Mouse (Mus musculus) neural tube, embryonic 12.5 days (tissue): ENCODE data around the gene Rab28. TPM values are rescaled to one million over a fixed set of nuclear protein-coding genes. Genes with fewer than 3 reads are reported as not detected.
"Not testable (repeated sequence)": the region's sequence is repeated elsewhere in the genome, so short reads cannot be mapped to it uniquely, and the experiment has no call there.

ENCODE experiments used
- ATAC-seq: fragments of 200-750 bp; cut with Nextera tagmentation; 2 replicates; pipeline ENCODE4 v1.8.0; 2017; ENCODE audit warnings: low read depth, mild to moderate bottlenecking, moderate TSS enrichment, moderate library complexity; ENCODE audit not compliant: low FRiP score
- H3K27ac ChIP-seq: fragments of 300-500 bp; sonication (generic); 2 replicates; pipeline ENCODE4 v1.5.1; 2016
- H3K27me3 ChIP-seq: fragments of 300-500 bp; sonication (generic); replicated peaks from 2 replicates; pipeline ENCODE4 v1.6.1; 2016; ENCODE audit warnings: mild to moderate bottlenecking
- H3K36me3 ChIP-seq: fragments of 300-500 bp; sonication (generic); 2 replicates; pipeline ENCODE4 v1.6.1; 2016; ENCODE audit warnings: mild to moderate bottlenecking
- H3K4me1 ChIP-seq: fragments of 300-500 bp; sonication (generic); 2 replicates; pipeline ENCODE4 v1.6.1; 2016
- H3K4me2 ChIP-seq: fragments of 300-500 bp; sonication (generic); replicated peaks from 2 replicates; pipeline ENCODE4 v1.6.1; 2016; ENCODE audit warnings: mild to moderate bottlenecking
- H3K4me3 ChIP-seq: fragments of 300-500 bp; sonication (generic); 2 replicates; pipeline ENCODE4 v1.5.1; 2016
- H3K9ac ChIP-seq: fragments of 300-500 bp; sonication (generic); 2 replicates; pipeline ENCODE4 v1.6.1; 2016; ENCODE audit warnings: mild to moderate bottlenecking
- H3K9me3 ChIP-seq: fragments of 300-500 bp; sonication (generic); 2 replicates; pipeline ENCODE4 v1.6.1; 2016; ENCODE audit warnings: mild to moderate bottlenecking
- WGBS: fragments of 180-500 bp; shearing (Covaris S2); methylation state at CpG from one replicate; pipeline ENCODE4 v1.1.7; 2016; 5-methylcytosine and 5-hydroxymethylcytosine counted together
- polyA plus RNA-seq: library from polyadenylated mRNA; unstranded; fragments of >200 nt; fragmentation: Nextera tagmentation; extraction: Ambion mirVana; gene quantifications from 2 replicates; pipeline ENCODE4 v1.2.1, GENCODE M21; 2016

Rab28 gene
- polyA plus RNA-seq, 1 experiment from 2014 or later = 82.3 TPM

GRCm38 (mm10) chr5:41725573-41725972 is 17.6 kb upstream of the Rab28 start:
- no peaks in the 10 kb centered on the region for H3K9me3 ChIP-seq
- ATAC-seq = no peak
- H3K4me1 ChIP-seq = no peaks in the 10 kb centered on the region
- no peak overlapping the region for H3K4me2 ChIP-seq
- H3K9ac ChIP-seq = no peak overlapping the region
- H3K27ac ChIP-seq = no peak overlapping the region
- no peaks in the 10 kb centered on the region for H3K27me3 ChIP-seq
- 84% methylated on average over 6 of the region's 6 CpGs for WGBS
- H3K4me3 ChIP-seq = no peak overlapping the region
- no peaks in the 10 kb centered on the region for H3K36me3 ChIP-seq

GRCm38 (mm10) chr5:41707115-41708015 is 592 bp downstream of the Rab28 start:
- under 1% methylated on average over 61 of the region's 63 CpGs for WGBS
- 0 out of 2 replicates have a peak, but pooled peaks cover 4% of the 10 kb centered on the region for H3K4me1 ChIP-seq
- no peaks in the 10 kb centered on the region for H3K27me3 ChIP-seq
- no peaks in the 10 kb centered on the region for H3K9me3 ChIP-seq
- peak overlapping the region; percentile 74 for H3K27ac ChIP-seq
- H3K4me2 ChIP-seq = peak overlapping the region; percentile 97
- peak overlapping the region; percentile 93 for H3K9ac ChIP-seq
- H3K36me3 ChIP-seq = no peaks in the 10 kb centered on the region
- peak; percentile 91 for ATAC-seq
- peak overlapping the region; percentile 90 for H3K4me3 ChIP-seq

- peak overlapping the region; percentile 97 for H3K4me2 ChIP-seq
- no peak overlapping the region for H3K27ac ChIP-seq
- H3K36me3 ChIP-seq = no peaks in the 10 kb centered on the region
- peak overlapping the region; percentile 93 for H3K9ac ChIP-seq
- WGBS = 6% methylated on average over 9 of the region's 9 CpGs
- H3K9me3 ChIP-seq = no peaks in the 10 kb centered on the region
- ATAC-seq = no peak
- H3K27me3 ChIP-seq = no peaks in the 10 kb centered on the region
- H3K4me3 ChIP-seq = peak overlapping the region; percentile 90
- 0 out of 2 replicates have a peak, but pooled peaks cover 4% of the 10 kb centered on the region for H3K4me1 ChIP-seq
These were observed 1.2 kb downstream of the Rab28 start for GRCm38 (mm10) chr5:41706777-41707114.

GRCm38 (mm10) chr5:41701085-41701484 is 6.9 kb downstream of the Rab28 start:
- H3K27ac ChIP-seq, H3K9ac ChIP-seq, H3K36me3 ChIP-seq, H3K9me3 ChIP-seq, H3K4me3 ChIP-seq, ATAC-seq, H3K4me1 ChIP-seq, H3K4me2 ChIP-seq, H3K27me3 ChIP-seq: not testable (repeated sequence)
- WGBS = 87% methylated on average over 4 of the region's 4 CpGs

- Histone ChIP-seq H3K27ac (no peak overlapping the region), H3K4me1 (no peaks in the 10 kb centered on the region), H3K36me3 (no peaks in the 10 kb centered on the region), H3K9me3 (no peaks in the 10 kb centered on the region), H3K4me2 (no peak overlapping the region), H3K9ac (no peak overlapping the region), H3K27me3 (no peaks in the 10 kb centered on the region), H3K4me3 (no peak overlapping the region)
- ATAC-seq = no peak
These were observed 10.0 kb downstream of the Rab28 start for GRCm38 (mm10) chr5:41697958-41698357.

GRCm38 (mm10) chr5:41685016-41685415 is 22.9 kb downstream of the Rab28 start:
- Histone ChIP-seq H3K4me2 (no peak overlapping the region), H3K4me3 (no peak overlapping the region), H3K9me3 (no peaks in the 10 kb centered on the region), H3K36me3 (no peaks in the 10 kb centered on the region; the same call in 1 of the 2 replicates), H3K27me3 (no peaks in the 10 kb centered on the region), H3K27ac (no peak overlapping the region), H3K9ac (no peak overlapping the region), H3K4me1 (no peaks in the 10 kb centered on the region)
- ATAC-seq = no peak

GRCm38 (mm10) chr5:41683976-41684375 is 24.0 kb downstream of the Rab28 start:
- H3K4me1 ChIP-seq = no peaks in the 10 kb centered on the region
- no peaks in the 10 kb centered on the region for H3K9me3 ChIP-seq
- WGBS = 97% methylated on average over 2 of the region's 2 CpGs
- no peak overlapping the region for H3K27ac ChIP-seq
- ATAC-seq = no peak
- no peak overlapping the region for H3K4me3 ChIP-seq
- no peak overlapping the region for H3K4me2 ChIP-seq
- no peak overlapping the region for H3K9ac ChIP-seq
- H3K27me3 ChIP-seq = no peaks in the 10 kb centered on the region
- H3K36me3 ChIP-seq = no peaks in the 10 kb centered on the region; the same call in 1 of the 2 replicates

- Histone ChIP-seq H3K36me3 (no peaks in the 10 kb centered on the region), H3K4me2 (no peak overlapping the region), H3K4me1 (no peaks in the 10 kb centered on the region), H3K27me3 (no peaks in the 10 kb centered on the region), H3K9me3 (no peaks in the 10 kb centered on the region), H3K9ac (no peak overlapping the region), H3K4me3 (no peak overlapping the region), H3K27ac (no peak overlapping the region)
- ATAC-seq = no peak
- 88% methylated on average over 6 of the region's 6 CpGs for WGBS
These were observed 41.9 kb downstream of the Rab28 start for GRCm38 (mm10) chr5:41666012-41666411.

- WGBS = 77% methylated on average over 2 of the region's 2 CpGs
- no peaks in the 10 kb centered on the region for H3K9me3 ChIP-seq
- no peak for ATAC-seq
These were observed 71.2 kb downstream of the Rab28 start for GRCm38 (mm10) chr5:41636793-41637192.

GRCm38 (mm10) chr5:41627224-41628144 is 80.5 kb downstream of the Rab28 start:
- 93% methylated on average over 7 of the region's 7 CpGs for WGBS
- no peaks in the 10 kb centered on the region for H3K9me3 ChIP-seq
- no peak overlapping the region for H3K4me2 ChIP-seq

More at GRCm38 (mm10) chr5:41636793-41637192, 71.2 kb downstream of the Rab28 start:
- Histone ChIP-seq H3K9ac (no peak overlapping the region), H3K4me3 (no peak overlapping the region), H3K27me3 (no peaks in the 10 kb centered on the region), H3K4me2 (no peak overlapping the region), H3K27ac (no peak overlapping the region), H3K36me3 (no peaks in the 10 kb centered on the region), H3K4me1 (no peaks in the 10 kb centered on the region)

GRCm38 (mm10) chr5:41625544-41625943 is 82.4 kb downstream of the Rab28 start:
- WGBS = 75% methylated on average over 7 of the region's 7 CpGs
- Histone ChIP-seq H3K4me3 (no peak overlapping the region), H3K4me2 (no peak overlapping the region), H3K27me3 (no peaks in the 10 kb centered on the region), H3K9ac (no peak overlapping the region), H3K4me1 (no peaks in the 10 kb centered on the region), H3K27ac (no peak overlapping the region), H3K9me3 (no peaks in the 10 kb centered on the region), H3K36me3 (no peaks in the 10 kb centered on the region)
- ATAC-seq = no peak

More at GRCm38 (mm10) chr5:41627224-41628144, 80.5 kb downstream of the Rab28 start:
- Histone ChIP-seq H3K4me3 (no peak overlapping the region), H3K27me3 (no peaks in the 10 kb centered on the region), H3K9ac (no peak overlapping the region), H3K36me3 (no peaks in the 10 kb centered on the region), H3K27ac (no peak overlapping the region), H3K4me1 (no peaks in the 10 kb centered on the region)
- ATAC-seq = no peak

- no peaks in the 10 kb centered on the region for H3K36me3 ChIP-seq
- H3K27me3 ChIP-seq = no peaks in the 10 kb centered on the region
- ATAC-seq = no peak
- H3K27ac ChIP-seq = no peak overlapping the region
- WGBS = 94% methylated on average over 3 of the region's 3 CpGs
- no peaks in the 10 kb centered on the region for H3K4me1 ChIP-seq
- H3K4me3 ChIP-seq = no peak overlapping the region
- no peak overlapping the region for H3K4me2 ChIP-seq
- H3K9ac ChIP-seq = no peak overlapping the region
- H3K9me3 ChIP-seq = no peaks in the 10 kb centered on the region
These were observed 86.2 kb downstream of the Rab28 start for GRCm38 (mm10) chr5:41621748-41622147.
